Mouse (Mus musculus): ENCODE data around the gene Gnas. TPM values are rescaled to one million over a fixed set of nuclear protein-coding genes. Genes with fewer than 3 reads are reported as not detected.
A peak's percentile ranks its signal among the peaks of the same experiment; 100 is the strongest.
"Not testable (repeated sequence)": the region's sequence is repeated elsewhere in the genome, so short reads cannot be mapped to it uniquely, and the experiment has no call there.

Gnas gene
- polyA plus RNA-seq, 1 experiment from 2014 or later = 1,641 TPM

- no peak for ATAC-seq
- H3K9me3 ChIP-seq = no peaks in the 10 kb centered on the region
- H3K36me3 ChIP-seq = peaks cover 26% of the 10 kb centered on the region
- H3K27me3 ChIP-seq (replicated peaks) = no peaks in the 10 kb centered on the region
- H3K4me2 ChIP-seq (replicated peaks) = no peak overlapping the region
- H3K27ac ChIP-seq = no peak overlapping the region
- peaks cover 24% of the 10 kb centered on the region for H3K4me1 ChIP-seq (replicated peaks)
- no peak overlapping the region for H3K9ac ChIP-seq
- H3K4me3 ChIP-seq (replicated peaks) = no peak overlapping the region
- 96% methylated on average over 16 of the region's 16 CpGs for WGBS
Measured at GRCm38 (mm10) chr2:174344996-174345395, 60.9 kb downstream of the Gnas start.

DNA sequence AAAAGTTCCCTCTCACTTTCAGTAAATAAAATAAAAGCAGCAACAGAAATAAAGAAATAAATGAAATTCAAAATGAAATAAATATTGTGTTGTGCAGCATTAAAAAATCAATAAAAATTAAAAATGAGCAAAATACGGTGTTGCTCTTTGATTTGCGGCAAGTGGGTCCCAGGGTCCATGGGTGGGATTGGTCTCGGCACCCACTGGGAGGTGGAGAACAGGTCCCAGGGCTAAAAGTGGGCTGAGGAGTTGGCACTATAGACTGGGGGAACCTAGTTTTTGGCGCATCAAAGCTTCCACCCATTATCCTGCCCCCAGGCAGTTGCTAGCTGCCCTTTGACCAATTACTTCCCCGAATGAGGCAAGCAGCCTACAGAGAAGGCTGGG lies 62.5 kb downstream of the Gnas start, which contains the start of gene Gm20721:
Gm20721 (minus strand) TSS at position 101 of the 387 bp plus-strand sequence.
- Histone ChIP-seq H3K27ac (no peak within 1 kb of the TSS), H3K9ac (no peak within 1 kb of the TSS), H3K4me2 (replicated peaks) (no peak within 1 kb of the TSS), H3K4me1 (replicated peaks) (peaks cover 14% of the 10 kb centered on the region), H3K9me3 (no peaks in the 10 kb centered on the region), H3K4me3 (replicated peaks) (no peak within 1 kb of the TSS), H3K27me3 (replicated peaks) (no peaks in the 10 kb centered on the region), H3K36me3 (peaks cover 26% of the 10 kb centered on the region)
- no peak for ATAC-seq
- 92% methylated on average over 5 of the region's 5 CpGs for WGBS

GRCm38 (mm10) chr2:174346999-174347668 lies 63.0 kb downstream of the Gnas start:
- Histone ChIP-seq H3K4me1 (replicated peaks) (peaks cover 11% of the 10 kb centered on the region), H3K36me3 (peaks cover 26% of the 10 kb centered on the region)
- H3K9me3 ChIP-seq; H3K27ac ChIP-seq; H3K27me3 ChIP-seq (replicated peaks); ATAC-seq; H3K9ac ChIP-seq; H3K4me3 ChIP-seq (replicated peaks); H3K4me2 ChIP-seq (replicated peaks): not testable (repeated sequence)
- WGBS = 100% methylated on average over 2 of the region's 2 CpGs

DNA sequence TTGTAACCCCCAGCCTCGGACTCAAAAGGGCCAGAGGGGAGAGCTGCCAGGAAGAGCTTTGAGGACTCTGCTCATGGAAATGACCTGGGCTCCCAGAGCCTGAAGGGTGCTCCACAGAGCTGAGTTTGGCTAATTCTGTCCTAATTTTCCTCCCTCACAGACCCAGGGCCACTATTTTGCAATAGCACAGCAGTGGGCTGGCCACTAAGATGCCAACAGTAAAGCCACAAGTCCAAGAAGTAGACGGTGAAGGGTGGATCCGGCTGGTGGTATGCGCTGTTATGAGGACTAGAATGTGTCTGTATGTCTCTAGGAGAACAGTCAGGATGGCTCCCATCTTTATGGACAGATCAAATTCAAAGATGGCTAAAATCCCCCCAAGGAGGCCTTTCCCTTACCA lies 74.4 kb downstream of the Gnas start:
- Histone ChIP-seq H3K9me3 (no peaks in the 10 kb centered on the region), H3K4me1 (replicated peaks) (no peaks in the 10 kb centered on the region), H3K27me3 (replicated peaks) (no peaks in the 10 kb centered on the region), H3K9ac (no peak overlapping the region), H3K4me3 (replicated peaks) (no peak overlapping the region), H3K27ac (no peak overlapping the region), H3K36me3 (no peaks in the 10 kb centered on the region), H3K4me2 (replicated peaks) (no peak overlapping the region)
- 80% methylated on average over 4 of the region's 4 CpGs for WGBS
- no peak for ATAC-seq

DNA sequence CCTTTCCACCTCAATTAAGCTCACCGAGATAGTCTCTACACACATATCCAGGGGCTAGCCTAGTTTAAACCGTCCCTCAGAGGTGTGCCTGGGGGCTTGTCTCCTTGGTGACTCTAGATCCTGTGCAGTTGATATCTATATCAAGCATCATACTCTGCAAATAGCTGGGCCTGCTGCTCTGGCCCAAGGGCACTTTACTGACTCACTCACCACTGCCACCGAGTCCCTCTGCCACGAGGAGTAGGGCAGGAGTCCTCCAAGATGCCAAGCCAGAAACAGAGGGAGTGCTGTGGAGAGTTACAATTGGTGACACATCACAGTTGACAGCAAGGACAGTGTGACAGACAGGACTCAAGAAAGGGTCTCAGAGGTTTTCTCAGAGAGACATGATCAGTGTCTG lies 75.5 kb downstream of the Gnas start:
- H3K27me3 ChIP-seq (replicated peaks) = no peaks in the 10 kb centered on the region
- no peak overlapping the region for H3K4me2 ChIP-seq (replicated peaks)
- no peak overlapping the region for H3K4me3 ChIP-seq (replicated peaks)
- no peaks in the 10 kb centered on the region for H3K36me3 ChIP-seq
- no peak overlapping the region for H3K27ac ChIP-seq
- no peaks in the 10 kb centered on the region for H3K4me1 ChIP-seq (replicated peaks)
- WGBS = 80% methylated on average over 4 of the region's 4 CpGs
- no peak overlapping the region for H3K9ac ChIP-seq
- no peak for ATAC-seq
- no peaks in the 10 kb centered on the region for H3K9me3 ChIP-seq

- Histone ChIP-seq H3K4me3 (replicated peaks) (no peak overlapping the region), H3K27ac (no peak overlapping the region), H3K9ac (no peak overlapping the region), H3K4me1 (replicated peaks) (no peaks in the 10 kb centered on the region), H3K36me3 (no peaks in the 10 kb centered on the region), H3K4me2 (replicated peaks) (no peak overlapping the region), H3K27me3 (replicated peaks) (no peaks in the 10 kb centered on the region), H3K9me3 (no peaks in the 10 kb centered on the region)
- no peak for ATAC-seq
- WGBS = 85% methylated on average over 10 of the region's 10 CpGs
Measured at GRCm38 (mm10) chr2:174366571-174366970, 82.5 kb downstream of the Gnas start.

GRCm38 (mm10) chr2:174381021-174381420 lies 96.9 kb downstream of the Gnas start:
- Histone ChIP-seq H3K4me3 (replicated peaks) (no peak overlapping the region), H3K4me2 (replicated peaks) (no peak overlapping the region), H3K9ac (no peak overlapping the region), H3K27me3 (replicated peaks) (no peaks in the 10 kb centered on the region), H3K27ac (no peak overlapping the region), H3K4me1 (replicated peaks) (no peaks in the 10 kb centered on the region), H3K9me3 (no peaks in the 10 kb centered on the region), H3K36me3 (no peaks in the 10 kb centered on the region)
- 87% methylated on average over 9 of the region's 9 CpGs for WGBS
- no peak for ATAC-seq

GRCm38 (mm10) chr2:174391936-174392335 lies 107.8 kb downstream of the Gnas start:
- WGBS = 89% methylated on average over 3 of the region's 3 CpGs

GRCm38 (mm10) chr2:174392554-174392953 lies 108.4 kb downstream of the Gnas start:
- 75% methylated on average over 9 of the region's 9 CpGs for WGBS
- no peak overlapping the region for H3K9ac ChIP-seq
- H3K9me3 ChIP-seq = no peaks in the 10 kb centered on the region
- H3K27me3 ChIP-seq (replicated peaks) = no peaks in the 10 kb centered on the region
- H3K4me3 ChIP-seq (replicated peaks) = no peak overlapping the region
- H3K36me3 ChIP-seq = no peaks in the 10 kb centered on the region
- H3K27ac ChIP-seq = no peak overlapping the region
- no peaks in the 10 kb centered on the region for H3K4me1 ChIP-seq (replicated peaks)
- no peak for ATAC-seq
- H3K4me2 ChIP-seq (replicated peaks) = no peak overlapping the region

More at GRCm38 (mm10) chr2:174391936-174392335, 107.8 kb downstream of the Gnas start:
- H3K27me3 ChIP-seq (replicated peaks) = no peaks in the 10 kb centered on the region
- no peaks in the 10 kb centered on the region for H3K4me1 ChIP-seq (replicated peaks)
- no peak overlapping the region for H3K9ac ChIP-seq
- no peaks in the 10 kb centered on the region for H3K36me3 ChIP-seq
- ATAC-seq = no peak
- H3K4me3 ChIP-seq (replicated peaks) = no peak overlapping the region
- H3K27ac ChIP-seq = no peak overlapping the region
- H3K9me3 ChIP-seq = no peaks in the 10 kb centered on the region
- no peak overlapping the region for H3K4me2 ChIP-seq (replicated peaks)

DNA sequence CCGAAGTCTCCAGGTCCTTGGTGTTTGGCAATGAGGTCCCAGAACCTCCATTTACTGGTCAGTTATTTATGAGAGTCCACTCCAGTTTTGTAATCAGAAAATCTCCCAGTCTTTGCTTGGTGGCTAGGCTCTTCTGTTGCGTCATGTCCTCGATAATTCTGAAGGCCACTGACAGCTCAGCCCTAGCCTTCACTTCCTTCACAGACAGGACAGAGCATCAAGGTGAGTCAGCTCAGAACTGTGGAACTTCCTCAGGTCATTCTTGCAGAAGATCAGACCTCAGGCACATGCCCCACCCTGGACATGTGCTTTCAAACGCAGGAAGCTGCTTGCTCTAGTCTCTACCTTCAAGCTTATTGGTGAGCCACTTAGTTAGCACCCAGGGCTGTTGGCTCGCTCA lies 109.3 kb downstream of the Gnas start:
- no peak overlapping the region for H3K9ac ChIP-seq
- ATAC-seq = no peak

More for the DNA sequence above, 109.3 kb downstream of the Gnas start:
- 67% methylated on average over 5 of the region's 5 CpGs for WGBS
- no peaks in the 10 kb centered on the region for H3K9me3 ChIP-seq
- H3K4me2 ChIP-seq (replicated peaks) = no peak overlapping the region
- no peak overlapping the region for H3K4me3 ChIP-seq (replicated peaks)
- no peak overlapping the region for H3K27ac ChIP-seq
- no peaks in the 10 kb centered on the region for H3K36me3 ChIP-seq
- H3K4me1 ChIP-seq (replicated peaks) = no peaks in the 10 kb centered on the region
- no peaks in the 10 kb centered on the region for H3K27me3 ChIP-seq (replicated peaks)

MicroRNA genes within 50 kb of the gene (microRNA counts, 519-probe panel; counts per million panel counts)
- microRNA mmu-miR-296-3p (97.1 counts per million, percentile 29 among the panel's probes with 10 or more counts), microRNA mmu-miR-296-5p (3,393 counts per million, percentile 84 among the panel's probes with 10 or more counts), microRNA mmu-miR-298 (1,908 counts per million, percentile 42 among the panel's probes with 10 or more counts)

Other genes with a start within 250 kb of the Gnas start
- gene Stx16, start 208.0 kb upstream of the Gnas start, polyA plus RNA-seq (2015; fragmentation: Nextera tagmentation; extraction: Ambion mirVana) = 8.5 and 10.6 TPM in 2 replicates
- 52.6 and 54.5 TPM in 2 replicates for gene Npepl1, start 174.0 kb upstream of the Gnas start, polyA plus RNA-seq (2015; fragmentation: Nextera tagmentation; extraction: Ambion mirVana)
- gene Gm20721, start 62.4 kb downstream of the Gnas start, polyA plus RNA-seq (2015; fragmentation: Nextera tagmentation; extraction: Ambion mirVana) = 29.6 and 40.8 TPM in 2 replicates
- 83.3 and 83.6 TPM in 2 replicates for gene Nelfcd, start 131.5 kb downstream of the Gnas start, polyA plus RNA-seq (2015; fragmentation: Nextera tagmentation; extraction: Ambion mirVana)
- gene Ctsz, start 154.7 kb downstream of the Gnas start, polyA plus RNA-seq (2015; fragmentation: Nextera tagmentation; extraction: Ambion mirVana) = 247 and 298 TPM in 2 replicates
- gene Tubb1, start 166.4 kb downstream of the Gnas start, polyA plus RNA-seq (2015; fragmentation: Nextera tagmentation; extraction: Ambion mirVana) = 1.1 and 1.4 TPM in 2 replicates
- 746 and 850 TPM in 2 replicates for gene Atp5e, start 179.8 kb downstream of the Gnas start, polyA plus RNA-seq (2015; fragmentation: Nextera tagmentation; extraction: Ambion mirVana)
- gene Prelid3b, start 188.8 kb downstream of the Gnas start, polyA plus RNA-seq (2015; fragmentation: Nextera tagmentation; extraction: Ambion mirVana) = 125 and 127 TPM in 2 replicates